Mouse (Mus musculus): ENCODE results near the gene Plagl1. TPM values are rescaled to one million over a fixed set of nuclear protein-coding genes. Genes with fewer than 3 reads are reported as not detected.

Gene Plagl1
- polyA plus RNA-seq, 1 experiment: 12.4 TPM

GRCm38 (mm10) chr10:13177973-13178624 is 117.8 kb downstream of the Plagl1 start, which contains the start of gene Zc2hc1b:
Gene Zc2hc1b, minus strand, starts transcription at chr10:13178023.
- Histone ChIP-seq H3K27ac (ENCODE audit: control insufficient read depth, insufficient read depth, low read length) (no peak within 1 kb of the TSS), H3K36me3 (ENCODE audit: control insufficient read depth, insufficient read depth, low read length) (peaks cover 43% of the 10 kb centered on the region), H3K4me3 (ENCODE audit: control insufficient read depth, insufficient read depth, low read length) (no peak within 1 kb of the TSS), H3K27me3 (ENCODE audit: control insufficient read depth, insufficient read depth, low read length) (no peaks in the 10 kb centered on the region), H3K4me1 (replicated peaks; ENCODE audit: control insufficient read depth, insufficient read depth, low read length) (no peaks in the 10 kb centered on the region)
- WGBS: 95% methylated on average over 7 of the region's 7 CpGs
- no peak for DNase-seq
- no peak for TF ChIP-seq POLR2A (IDR thresholded peaks at IDR 0.05; ENCODE audit: control insufficient read depth, extremely low read depth, insufficient read depth, low read length, poor library complexity)
- no peak for TF ChIP-seq CTCF (IDR thresholded peaks at IDR 0.05; ENCODE audit: borderline replicate concordance, control insufficient read depth, extremely low read depth, insufficient read depth, low read length, poor library complexity)

DNA sequence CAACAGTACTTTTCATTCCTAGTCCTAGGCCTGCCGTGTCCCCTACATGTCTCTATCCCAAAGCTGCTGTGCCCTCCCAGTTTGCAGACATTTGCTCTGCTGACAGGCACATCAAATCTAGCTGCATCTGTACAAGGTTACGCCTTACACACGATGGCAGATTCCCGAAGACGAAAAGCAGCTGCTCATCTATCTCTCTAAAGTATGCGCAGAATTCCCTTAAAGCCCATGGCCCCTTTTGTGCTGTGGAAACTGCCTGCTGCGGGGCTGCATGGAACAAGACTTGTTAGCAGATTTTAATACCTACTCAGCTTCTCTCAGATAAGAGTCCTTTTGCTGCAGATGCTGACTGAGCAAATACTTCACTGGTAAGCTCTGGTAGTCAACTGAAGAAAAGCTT is 119.9 kb downstream of the Plagl1 start:
- H3K4me1 ChIP-seq (replicated peaks; ENCODE audit: control insufficient read depth, insufficient read depth, low read length): no peaks in the 10 kb centered on the region
- WGBS: 95% methylated on average over 7 of the region's 7 CpGs
- H3K4me3 ChIP-seq (ENCODE audit: control insufficient read depth, insufficient read depth, low read length): no peak overlapping the region
- TF ChIP-seq CTCF (IDR thresholded peaks at IDR 0.05; ENCODE audit: borderline replicate concordance, control insufficient read depth, extremely low read depth, insufficient read depth, low read length, poor library complexity) (no peak), POLR2A (IDR thresholded peaks at IDR 0.05; ENCODE audit: control insufficient read depth, extremely low read depth, insufficient read depth, low read length, poor library complexity) (no peak)
- H3K36me3 ChIP-seq (ENCODE audit: control insufficient read depth, insufficient read depth, low read length): peaks cover 52% of the 10 kb centered on the region
- H3K27me3 ChIP-seq (ENCODE audit: control insufficient read depth, insufficient read depth, low read length): no peaks in the 10 kb centered on the region
- no peak overlapping the region for H3K27ac ChIP-seq (ENCODE audit: control insufficient read depth, insufficient read depth, low read length)
- DNase-seq: no peak

Other genes with a start within 250 kb of the Plagl1 start
- gene Utrn, start 191.1 kb upstream of the Plagl1 start, polyA plus RNA-seq (2012; rRNA removed): 25.7 and 30.3 TPM in 2 replicates
- 10.5 and 11.1 TPM in 2 replicates for gene Stx11, start 96.2 kb upstream of the Plagl1 start, polyA plus RNA-seq (2012; rRNA removed)
- 51.3 and 57.4 TPM in 2 replicates for gene Sf3b5, start 55.2 kb upstream of the Plagl1 start, polyA plus RNA-seq (2012; rRNA removed)
- not detected in 2 replicates for gene Zc2hc1b, start 117.5 kb downstream of the Plagl1 start, polyA plus RNA-seq (2012; rRNA removed)
- gene Ltv1, start 132.7 kb downstream of the Plagl1 start, polyA plus RNA-seq (2012; rRNA removed): 13.7 and 15.9 TPM in 2 replicates